In genomic region chr4:62290816-62291505, GRCm38 (mm10) we compare ENCODE assay signal across 22 mouse cellular contexts. TPM values are rescaled to one million over a fixed set of nuclear protein-coding genes. Genes with fewer than 3 reads are reported as not detected.
DNase-seq lines count a peak whose midpoint lies in the region; ATAC-seq lines count a peak whose summit lies in the region.
"Had no signal": no experiment of that assay in that cellular context is flagged by ENCODE, and none has a peak within 500 bp of the region (broad histone marks: within the 10 kb centered on the region; RNA-seq: fewer than 3 reads in every experiment).

No protein-coding gene starts in this region.

- H3K9me3 ChIP-seq in forebrain, embryonic 12.5 days, result no peaks in the 10 kb centered on the region
- H3K9me3 ChIP-seq: embryonic facial prominence, embryonic 13.5 days; heart, embryonic 10.5 days; limb, embryonic 13.5 days; liver, embryonic 15.5 days; midbrain, embryonic 12.5 days; neural tube, embryonic 13.5 days had no signal

- no peak overlapping the region for H3K27ac ChIP-seq in forebrain, embryonic 12.5 days
- H3K27ac ChIP-seq: embryonic facial prominence, embryonic 13.5 days; heart, embryonic 10.5 days; hindbrain, postnatal 0 days; limb, embryonic 13.5 days; liver, embryonic 15.5 days; midbrain, embryonic 12.5 days; neural tube, embryonic 13.5 days had no signal

- H3K4me2 ChIP-seq in forebrain, embryonic 12.5 days, result no peak overlapping the region
- H3K4me2 ChIP-seq: embryonic facial prominence, embryonic 13.5 days; limb, embryonic 13.5 days; liver, embryonic 15.5 days; midbrain, embryonic 12.5 days; neural tube, embryonic 13.5 days had no signal

- WGBS in forebrain, embryonic 12.5 days, result 90% methylated on average over 9 of the region's 9 CpGs

- H3K27me3 ChIP-seq in forebrain, embryonic 12.5 days, result 0 out of 2 replicates have a peak, but pooled peaks cover 3% of the 10 kb centered on the region
- H3K27me3 ChIP-seq: embryonic facial prominence, embryonic 13.5 days; limb, embryonic 13.5 days; liver, embryonic 15.5 days; midbrain, embryonic 12.5 days; neural tube, embryonic 13.5 days; Patski had no signal

- peaks cover 15% of the 10 kb centered on the region for H3K4me1 ChIP-seq in forebrain, embryonic 12.5 days

- DNase-seq in adrenal gland, adult 18-20 months (ENCODE audit: low spot score in 2 of 2), result peak; percentile 1 to 17
- no peak for DNase-seq in adrenal gland, postnatal 4 days (ENCODE audit: low spot score in 2 of 2)
- DNase-seq in right cerebral cortex, postnatal 10 days (ENCODE audit: low spot score in 2 of 2), result peak; percentile 16 to 22
- DNase-seq in right cerebral cortex, postnatal 25 days, result no peak
- peak; percentile 72 for DNase-seq in 3T3-L1 (ENCODE audit: low read depth, low spot score)
- DNase-seq in cerebellum, adult 8-10 months, result no peak
- DNase-seq: B cell, adult 2 months; cerebellum, adult 11-12 months; heart, postnatal 10 days; kidney, adult 18-20 months; kidney, postnatal 14 days; lung, postnatal 10 days had no signal

- H3K4me3 ChIP-seq in forebrain, embryonic 12.5 days (replicated peaks), result no peak overlapping the region
- H3K4me3 ChIP-seq: embryonic facial prominence, embryonic 13.5 days; heart, embryonic 10.5 days; limb, embryonic 13.5 days; liver, embryonic 15.5 days; midbrain, embryonic 12.5 days; neural tube, embryonic 13.5 days had no signal

- H3K36me3 ChIP-seq in forebrain, embryonic 12.5 days (replicated peaks), result no peaks in the 10 kb centered on the region
- H3K36me3 ChIP-seq: embryonic facial prominence, embryonic 13.5 days; midbrain, embryonic 12.5 days had no signal

- peak; percentile 72 for ATAC-seq in granulocyte monocyte progenitor cell, adult 5-6 weeks (replicated peaks; ENCODE audit: poor library complexity, severe bottlenecking)
- no peak for ATAC-seq in forebrain, embryonic 12.5 days (ENCODE audit: low FRiP score)
- ATAC-seq: hindbrain, postnatal 0 days; Patski had no signal

- no peak overlapping the region for H3K9ac ChIP-seq in forebrain, embryonic 12.5 days
- H3K9ac ChIP-seq: embryonic facial prominence, embryonic 13.5 days; limb, embryonic 13.5 days; liver, embryonic 15.5 days; midbrain, embryonic 12.5 days; neural tube, embryonic 13.5 days had no signal

RNA-seq across cellular contexts. Expression of gene Slc31a2, which starts 28.6 kb away (rescaled TPM):
- 10 to 100 TPM; 27.0 to 28.3 TPM for total RNA-seq in adrenal gland, adult 18-20 months (2021)
- 10 to 100 TPM; 26.3 to 27.6 TPM for total RNA-seq in adrenal gland, postnatal 4 days (2021)
- total RNA-seq in granulocyte monocyte progenitor cell, adult 5-6 weeks (2014; fragmentation: Nextera tagmentation), result 36.4 and 39.4 TPM in 2 replicates
- 18.7 and 19.4 TPM in 2 replicates for total RNA-seq in granulocyte monocyte progenitor cell, adult 5-6 weeks (2017)
- 7.1 and 7.4 TPM in 2 replicates for polyA plus RNA-seq in forebrain, embryonic 12.5 days (2016; fragmentation: Nextera tagmentation; extraction: Ambion mirVana)

Comparison
In these comparisons a context has a peak if more than half of its experiments do, and no peak if none do; other contexts are left out.
1. DNase-seq: peak in adrenal gland, adult 18-20 months (2 of 2), right cerebral cortex, postnatal 10 days (2 of 2) and 3T3-L1 (single experiment); none in adrenal gland, postnatal 4 days (0 of 2), right cerebral cortex, postnatal 25 days (single experiment) and cerebellum, adult 8-10 months (single experiment).